ENCODE assay signal across 24 mouse cellular contexts in genomic region chr12:56693411-56694098, GRCm38 (mm10). TPM values are rescaled to one million over a fixed set of nuclear protein-coding genes. Genes with fewer than 3 reads are reported as not detected.
DNase-seq lines count a peak whose midpoint lies in the region; ATAC-seq lines count a peak whose summit lies in the region.
"Had no signal": no experiment of that assay in that cellular context is flagged by ENCODE, and none has a peak within 500 bp of the region (broad histone marks: within the 10 kb centered on the region; RNA-seq: fewer than 3 reads in every experiment).

No protein-coding gene starts in this region.

- H3K4me3 ChIP-seq in neural tube, embryonic 11.5 days (ENCODE audit: low read depth, low read length), result peak overlapping the region; percentile 6; the same call in 1 of the 2 replicates
- H3K4me3 ChIP-seq in embryonic facial prominence, embryonic 12.5 days, result peak overlapping the region; percentile 52
- H3K4me3 ChIP-seq in limb, embryonic 13.5 days, result no peak overlapping the region; the same call in 1 of the 2 replicates
- H3K4me3 ChIP-seq: erythroblast, embryonic 14.5 days; forebrain, embryonic 10.5 days; gastrocnemius, adult 2 months had no signal

- no peaks in the 10 kb centered on the region for H3K9me3 ChIP-seq in neural tube, embryonic 11.5 days (ENCODE audit: control insufficient read depth, low read length)
- H3K9me3 ChIP-seq in embryonic facial prominence, embryonic 12.5 days, result no peaks in the 10 kb centered on the region
- no peaks in the 10 kb centered on the region for H3K9me3 ChIP-seq in limb, embryonic 13.5 days
- H3K9me3 ChIP-seq: forebrain, embryonic 10.5 days; heart, embryonic 12.5 days had no signal

- no peak for ATAC-seq in neural tube, embryonic 11.5 days (ENCODE audit: insufficient read depth, low FRiP score, low TSS enrichment)
- ATAC-seq in embryonic facial prominence, embryonic 12.5 days (ENCODE audit: insufficient number of reproducible peaks, insufficient read depth, low FRiP score, low TSS enrichment), result no peak
- ATAC-seq in limb, embryonic 13.5 days (ENCODE audit: low FRiP score, low read depth), result no peak
- ATAC-seq: CD4-positive, CD25-positive, alpha-beta regulatory T cell, adult 4 months; forebrain, embryonic 14.5 days had no signal

- no peak overlapping the region; the same call in 1 of the 2 replicates for H3K4me2 ChIP-seq in neural tube, embryonic 11.5 days (ENCODE audit: low read depth)
- peak overlapping the region; percentile 55 for H3K4me2 ChIP-seq in embryonic facial prominence, embryonic 12.5 days (replicated peaks)
- peak overlapping the region; percentile 62 for H3K4me2 ChIP-seq in limb, embryonic 13.5 days (replicated peaks)
- H3K4me2 ChIP-seq: heart, embryonic 12.5 days; hindbrain, embryonic 14.5 days had no signal

- 6% methylated on average over 14 of the region's 14 CpGs for WGBS in neural tube, embryonic 11.5 days
- WGBS in embryonic facial prominence, embryonic 12.5 days, result 9% methylated on average over 14 of the region's 14 CpGs
- WGBS in limb, embryonic 13.5 days, result 9% methylated on average over 14 of the region's 14 CpGs

- no peak overlapping the region for H3K9ac ChIP-seq in neural tube, embryonic 11.5 days (ENCODE audit: low read length)
- peak overlapping the region; percentile 57; the same call in 1 of the 2 replicates for H3K9ac ChIP-seq in embryonic facial prominence, embryonic 12.5 days
- H3K9ac ChIP-seq in limb, embryonic 13.5 days, result no peak overlapping the region
- H3K9ac ChIP-seq: heart, embryonic 12.5 days; hindbrain, embryonic 14.5 days had no signal

- no peaks in the 10 kb centered on the region for H3K36me3 ChIP-seq in neural tube, embryonic 11.5 days (ENCODE audit: control insufficient read depth, insufficient read depth, low read length)
- H3K36me3 ChIP-seq in embryonic facial prominence, embryonic 12.5 days, result no peaks in the 10 kb centered on the region
- no peaks in the 10 kb centered on the region for H3K36me3 ChIP-seq in limb, embryonic 13.5 days
- H3K36me3 ChIP-seq: forebrain, embryonic 10.5 days; G1E; heart, embryonic 12.5 days had no signal

- H3K27me3 ChIP-seq in neural tube, embryonic 11.5 days (ENCODE audit: control insufficient read depth, insufficient read depth, low read length), result peaks cover 100% of the 10 kb centered on the region
- peaks cover 91% of the 10 kb centered on the region for H3K27me3 ChIP-seq in embryonic facial prominence, embryonic 12.5 days
- peaks cover 98% of the 10 kb centered on the region for H3K27me3 ChIP-seq in limb, embryonic 13.5 days

- DNase-seq in embryo, embryonic 10.5 days (ENCODE audit: low spot score), result peak; percentile 44
- DNase-seq in embryo, embryonic 11 days, result no peak
- peak; percentile 32 for DNase-seq in neural tube, embryonic 11.5 days (ENCODE audit: low spot score)
- DNase-seq in neural tube, embryonic 10.5 days (ENCODE audit: extremely low spot score, low spot score), result no peak
- no peak for DNase-seq in left cerebral cortex, postnatal 14 days (ENCODE audit: low spot score in 2 of 2)
- no peak for DNase-seq in retina, embryonic 14.5 days (ENCODE audit: low spot score)
- DNase-seq: adrenal gland, adult 8-10 months; adrenal gland, postnatal 36 days; B cell, adult 2 months; cerebellum, adult 2 months; cerebellum, postnatal 10 days; gastrocnemius, adult 2 months; gastrocnemius, postnatal 25 days; heart, postnatal 4 days had no signal

- intact Hi-C loops in left cerebral cortex, postnatal 14 days (cut with DNase I), result loop anchor here (5.0 kb wide), 1 partner anchor 156 kb away; the partner anchor contains the start of gene Nkx2-1

- H3K27ac ChIP-seq in neural tube, embryonic 11.5 days (ENCODE audit: low read depth, low read length), result no peak overlapping the region
- no peak overlapping the region for H3K27ac ChIP-seq in embryonic facial prominence, embryonic 12.5 days
- no peak overlapping the region for H3K27ac ChIP-seq in limb, embryonic 13.5 days
- H3K27ac ChIP-seq: forebrain, embryonic 10.5 days; gastrocnemius, adult 2 months; hindbrain, embryonic 14.5 days had no signal

- 0 out of 2 replicates have a peak, but pooled peaks cover 10% of the 10 kb centered on the region for H3K4me1 ChIP-seq in neural tube, embryonic 11.5 days (ENCODE audit: control insufficient read depth, insufficient read depth, low read length)
- H3K4me1 ChIP-seq in embryonic facial prominence, embryonic 12.5 days, result peaks cover 34% of the 10 kb centered on the region
- peaks cover 61% of the 10 kb centered on the region for H3K4me1 ChIP-seq in limb, embryonic 13.5 days

RNA-seq across cellular contexts. Expression of gene Pax9, which starts 2.0 kb away (rescaled TPM):
- polyA plus RNA-seq in neural tube, embryonic 11.5 days (2014; fragmentation: Nextera tagmentation; extraction: Ambion mirVana), result 3.7 and 4.8 TPM in 2 replicates
- polyA plus RNA-seq in embryonic facial prominence, embryonic 12.5 days (2016; fragmentation: Nextera tagmentation; extraction: Ambion mirVana), result 16.3 and 20.0 TPM in 2 replicates
- 7.2 and 10.2 TPM in 2 replicates for polyA plus RNA-seq in limb, embryonic 13.5 days (2015; fragmentation: Nextera tagmentation; extraction: Ambion mirVana)
- not detected for total RNA-seq in left cerebral cortex, postnatal 14 days (2021)
- total RNA-seq: adrenal gland, adult 8-10 months; granulocyte monocyte progenitor cell, adult 5-6 weeks had no signal
- polyA plus RNA-seq: cerebellum, adult 2 months; erythroblast, embryonic 14.5 days; forebrain, embryonic 14.5 days; hindbrain, embryonic 14.5 days had no signal

Comparison
In these comparisons a context has a peak if more than half of its experiments do, and no peak if none do; other contexts are left out.
1. DNase-seq: peak in embryo, embryonic 10.5 days (single experiment) and neural tube, embryonic 11.5 days (single experiment); none in embryo, embryonic 11 days (single experiment), neural tube, embryonic 10.5 days (single experiment), left cerebral cortex, postnatal 14 days (0 of 2) and retina, embryonic 14.5 days (single experiment).